Comparison of ENCODE assay signal across 9 mouse cellular contexts in genomic region chr16:26049393-26050087, GRCm38 (mm10). TPM values are rescaled to one million over a fixed set of nuclear protein-coding genes. Genes with fewer than 3 reads are reported as not detected.
A peak's percentile ranks its signal among the peaks of the same experiment; 100 is the strongest.
DNase-seq lines count a peak whose midpoint lies in the region; ATAC-seq lines count a peak whose summit lies in the region.
"Had no signal": no experiment of that assay in that cellular context is flagged by ENCODE, and none has a peak within 500 bp of the region (broad histone marks: within the 10 kb centered on the region; RNA-seq: fewer than 3 reads in every experiment).

No protein-coding gene starts in this region.

- no peaks in the 10 kb centered on the region for H3K9me3 ChIP-seq in heart, embryonic 13.5 days

- peaks cover 82% of the 10 kb centered on the region for H3K4me1 ChIP-seq in heart, embryonic 13.5 days

- no peaks in the 10 kb centered on the region for H3K27me3 ChIP-seq in heart, embryonic 13.5 days (replicated peaks)

- WGBS in heart, embryonic 13.5 days = 41% methylated on average over 5 of the region's 5 CpGs

- H3K9ac ChIP-seq in heart, embryonic 13.5 days = no peak overlapping the region

- H3K4me2 ChIP-seq in heart, embryonic 13.5 days = no peak overlapping the region

- peak; percentile 96 for DNase-seq in heart, adult 11 months
- no peak for DNase-seq in heart, postnatal 25 days (ENCODE audit: low spot score)
- peak; percentile 8 for DNase-seq in NIH3T3 (ENCODE audit: low read depth)
- peak; percentile 71 to 82 for DNase-seq in kidney, postnatal 4 days
- no peak for DNase-seq in right cerebral cortex, postnatal 25 days
- DNase-seq in cerebellum, adult 11 months = no peak

- H3K36me3 ChIP-seq in heart, embryonic 13.5 days = no peaks in the 10 kb centered on the region

- peak; percentile 14; the same call in 1 of the 2 replicates for ATAC-seq in heart, embryonic 13.5 days (ENCODE audit: extremely low read depth, insufficient number of reproducible peaks, low FRiP score, low TSS enrichment)
- ATAC-seq in cerebellum, adult (ENCODE audit: insufficient number of reproducible peaks, low FRiP score, low TSS enrichment) = no peak

- H3K27ac ChIP-seq in heart, embryonic 13.5 days (replicated peaks) = peak overlapping the region; percentile 87

- intact Hi-C loops in heart, postnatal 25 days (cut with DNase I) = no loop called here

- H3K4me3 ChIP-seq in heart, embryonic 13.5 days = no peak overlapping the region
- H3K4me3 ChIP-seq: erythroblast, embryonic 14.5 days had no signal

RNA-seq across cellular contexts. Expression of gene P3h2, which starts 56.0 kb away (rescaled TPM):
- total RNA-seq in heart, postnatal 25 days (2021) = 1 to 10 TPM; 4.4 TPM
- polyA plus RNA-seq in heart, embryonic 13.5 days (2015; fragmentation: Nextera tagmentation; extraction: Ambion mirVana) = 6.0 and 7.0 TPM in 2 replicates
- polyA plus RNA-seq: erythroblast, embryonic 14.5 days had no signal

Comparison
In these comparisons a context has a peak if more than half of its experiments do, and no peak if none do; other contexts are left out.
1. DNase-seq: peak in heart, adult 11 months (single experiment), NIH3T3 (single experiment) and kidney, postnatal 4 days (2 of 2); none in heart, postnatal 25 days (single experiment), right cerebral cortex, postnatal 25 days (single experiment) and cerebellum, adult 11 months (single experiment).